Mouse (Mus musculus): ENCODE results near the gene Scd1. TPM values are rescaled to one million over a fixed set of nuclear protein-coding genes. Genes with fewer than 3 reads are reported as not detected.

The Scd1 gene
- polyA plus RNA-seq, 1 experiment from 2014 or later, result 15.3 TPM

Other genes starting within 250 kb of the Scd1 start
- gene Pkd2l1, start 215.4 kb downstream of the Scd1 start, polyA plus RNA-seq (2016; fragmentation: Nextera tagmentation; extraction: Ambion mirVana), result 0.07 and 0.19 TPM in 2 replicates
- gene Scd3, start 204.6 kb downstream of the Scd1 start, polyA plus RNA-seq (2016; fragmentation: Nextera tagmentation; extraction: Ambion mirVana), result 0.48 and 0.64 TPM in 2 replicates
- gene Scd2, start 114.2 kb downstream of the Scd1 start, polyA plus RNA-seq (2016; fragmentation: Nextera tagmentation; extraction: Ambion mirVana), result 324 and 353 TPM in 2 replicates
- 0.05 and 0.10 TPM in 2 replicates for gene Scd4, start 74.8 kb downstream of the Scd1 start, polyA plus RNA-seq (2016; fragmentation: Nextera tagmentation; extraction: Ambion mirVana)
- 0.56 and 2.1 TPM in 2 replicates for gene Wnt8b, start 85.6 kb upstream of the Scd1 start, polyA plus RNA-seq (2016; fragmentation: Nextera tagmentation; extraction: Ambion mirVana)
- gene Sec31b, start 138.0 kb upstream of the Scd1 start, polyA plus RNA-seq (2016; fragmentation: Nextera tagmentation; extraction: Ambion mirVana), result 0.66 and 0.97 TPM in 2 replicates
- gene Gm20538, start 145.0 kb upstream of the Scd1 start, polyA plus RNA-seq (2016; fragmentation: Nextera tagmentation; extraction: Ambion mirVana), result not detected in 2 replicates
- 645 and 648 TPM in 2 replicates for gene Ndufb8, start 147.6 kb upstream of the Scd1 start, polyA plus RNA-seq (2016; fragmentation: Nextera tagmentation; extraction: Ambion mirVana)
- 48.7 and 52.2 TPM in 2 replicates for gene Hif1an, start 155.0 kb upstream of the Scd1 start, polyA plus RNA-seq (2016; fragmentation: Nextera tagmentation; extraction: Ambion mirVana)

All from embryonic facial prominence, embryonic 10.5 days (tissue).